Mouse (Mus musculus) E14TG2a.4 (cell line): ENCODE data around the gene Magi2.

Source experiments
- H3K27me3 ChIP-seq: 2 replicates; pipeline ENCODE4 v1.6.1; 2014; ENCODE audit warnings: low read length, control low read depth; ENCODE audit not compliant: insufficient read depth
- H3K36me3 ChIP-seq: 2 replicates; pipeline ENCODE4 v1.6.1; 2014; ENCODE audit warnings: low read length, control low read depth; ENCODE audit not compliant: insufficient read depth
- H3K4me1 ChIP-seq: replicated peaks from 2 replicates; pipeline ENCODE4 v1.6.1; 2014; ENCODE audit warnings: low read depth, low read length, control low read depth
- H3K4me3 ChIP-seq: replicated peaks from 2 replicates; pipeline ENCODE4 v1.5.1; 2014; ENCODE audit warnings: mild to moderate bottlenecking, low read length
- H3K9me3 ChIP-seq: 2 replicates; pipeline ENCODE4 v1.6.1; 2014; ENCODE audit warnings: low read length, control low read depth
- CTCF ChIP-seq: conservative IDR thresholded peaks from 2 replicates; pipeline ENCODE4 v1.5.1; 2014; ENCODE audit warnings: low read length
- NANOG ChIP-seq: IDR thresholded peaks from 2 replicates; pipeline ENCODE4 v1.6.1; 2014; ENCODE audit warnings: borderline replicate concordance, low read length, mixed read lengths
- POU5F1 ChIP-seq: IDR thresholded peaks from 2 replicates; pipeline ENCODE4 v1.6.1; 2014; ENCODE audit warnings: low read length, borderline replicate concordance

Magi2 gene

DNA sequence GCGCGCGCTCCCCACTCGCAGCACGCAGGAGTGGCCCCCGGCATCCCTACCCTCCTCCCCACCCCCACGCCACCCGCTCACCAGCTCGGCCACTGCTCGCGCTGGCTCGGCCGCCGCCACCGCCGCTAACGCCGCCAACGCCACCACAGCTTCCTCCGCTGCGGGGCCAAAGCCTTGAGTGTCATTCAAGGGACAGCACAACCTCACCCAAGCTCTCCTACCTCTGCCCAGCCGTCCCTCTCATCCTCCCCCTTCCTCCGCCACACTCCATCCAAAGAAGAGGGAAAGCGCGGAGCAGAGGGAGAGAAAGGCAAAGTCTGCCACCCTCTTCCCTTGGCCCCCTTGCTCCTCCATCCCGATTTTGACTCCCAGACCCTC is at the start of gene Magi2:
Gene Magi2, plus strand, starts transcription at position 171 of the 378 bp plus-strand sequence.
- Histone ChIP-seq H3K4me1 (peaks cover 27% of the 10 kb centered on the region), H3K36me3 (no peaks in the 10 kb centered on the region)
- no peak for TF ChIP-seq CTCF
- TF ChIP-seq NANOG, result no peak
- no peak for TF ChIP-seq POU5F1

DNA sequence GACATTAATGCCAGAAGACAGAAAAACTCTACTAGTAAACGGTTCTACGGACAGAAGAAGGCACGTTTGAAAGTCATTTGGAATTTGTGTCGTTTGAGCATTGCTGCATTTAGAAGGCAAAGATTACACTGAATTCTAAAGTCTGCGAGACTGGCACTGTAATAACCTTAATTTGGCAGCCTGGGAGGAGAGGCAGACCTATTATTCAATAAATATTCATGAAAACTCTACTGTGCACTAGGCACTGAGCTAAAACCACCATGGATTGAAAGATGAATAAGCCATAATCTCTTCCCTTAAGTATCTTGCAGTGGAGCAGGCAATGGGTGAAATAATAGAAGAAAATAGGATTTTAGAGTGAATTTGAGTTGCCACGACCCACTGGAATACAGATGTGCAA is 48.2 kb upstream of the Magi2 start:
- no peaks in the 10 kb centered on the region for H3K4me1 ChIP-seq
- 0 out of 2 replicates have a peak, but pooled peaks cover 4% of the 10 kb centered on the region for H3K9me3 ChIP-seq
- H3K27me3 ChIP-seq, result no peaks in the 10 kb centered on the region
- H3K36me3 ChIP-seq, result no peaks in the 10 kb centered on the region
- TF ChIP-seq CTCF (no peak), NANOG (no peak), POU5F1 (no peak)
- no peak overlapping the region for H3K4me3 ChIP-seq

More for the DNA sequence above, at the start of gene Magi2:
- Histone ChIP-seq H3K9me3 (peaks cover 1% of the 10 kb centered on the region; the same call in 1 of the 2 replicates), H3K27me3 (peaks cover 39% of the 10 kb centered on the region), H3K4me3 (peak within 1 kb of the TSS; percentile 85)

DNA sequence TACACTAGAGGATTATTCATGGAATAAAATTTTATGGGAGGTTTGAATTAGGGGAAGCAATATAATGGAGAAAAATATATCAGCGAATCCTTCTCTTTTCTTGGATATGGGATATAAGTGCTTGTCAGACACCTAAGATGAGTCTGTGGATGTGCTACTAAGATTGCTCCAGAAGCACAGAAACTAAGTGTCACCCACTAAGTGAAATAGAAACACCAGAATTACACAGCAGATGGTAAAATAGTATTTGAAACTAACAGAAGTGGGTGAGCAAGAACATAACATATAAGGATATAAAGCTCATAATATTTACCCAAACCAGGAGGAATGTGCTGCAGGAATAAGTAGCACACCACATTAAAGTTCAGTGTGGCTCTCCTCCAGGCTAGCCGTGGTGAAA is 40.7 kb upstream of the Magi2 start:
- Histone ChIP-seq H3K36me3 (no peaks in the 10 kb centered on the region), H3K4me1 (no peaks in the 10 kb centered on the region), H3K9me3 (0 out of 2 replicates have a peak, but pooled peaks cover 4% of the 10 kb centered on the region), H3K27me3 (no peaks in the 10 kb centered on the region), H3K4me3 (no peak overlapping the region)
- TF ChIP-seq NANOG (no peak), POU5F1 (no peak), CTCF (no peak)

GRCm38 (mm10) chr5:19211665-19212064 is 15.2 kb upstream of the Magi2 start:
- Histone ChIP-seq H3K4me3 (no peak overlapping the region), H3K36me3 (no peaks in the 10 kb centered on the region), H3K4me1 (no peaks in the 10 kb centered on the region), H3K27me3 (no peaks in the 10 kb centered on the region), H3K9me3 (no peaks in the 10 kb centered on the region)
- TF ChIP-seq POU5F1 (no peak), CTCF (no peak), NANOG (no peak)

GRCm38 (mm10) chr5:19226144-19226865 is 531 bp upstream of the Magi2 start:
- H3K36me3 ChIP-seq, result no peaks in the 10 kb centered on the region
- peaks cover 39% of the 10 kb centered on the region for H3K27me3 ChIP-seq
- peaks cover 7% of the 10 kb centered on the region; the same call in 1 of the 2 replicates for H3K9me3 ChIP-seq
- H3K4me3 ChIP-seq, result peak overlapping the region; percentile 85
- TF ChIP-seq NANOG (no peak), CTCF (no peak), POU5F1 (no peak)
- H3K4me1 ChIP-seq, result peaks cover 27% of the 10 kb centered on the region

- peaks cover 27% of the 10 kb centered on the region for H3K4me1 ChIP-seq
- peaks cover 39% of the 10 kb centered on the region for H3K27me3 ChIP-seq
- H3K36me3 ChIP-seq, result no peaks in the 10 kb centered on the region
- TF ChIP-seq NANOG (no peak), POU5F1 (no peak), CTCF (no peak)
- H3K9me3 ChIP-seq, result no peaks in the 10 kb centered on the region
- peak overlapping the region; percentile 85 for H3K4me3 ChIP-seq
Measured at GRCm38 (mm10) chr5:19227281-19227680, 445 bp downstream of the Magi2 start.

DNA sequence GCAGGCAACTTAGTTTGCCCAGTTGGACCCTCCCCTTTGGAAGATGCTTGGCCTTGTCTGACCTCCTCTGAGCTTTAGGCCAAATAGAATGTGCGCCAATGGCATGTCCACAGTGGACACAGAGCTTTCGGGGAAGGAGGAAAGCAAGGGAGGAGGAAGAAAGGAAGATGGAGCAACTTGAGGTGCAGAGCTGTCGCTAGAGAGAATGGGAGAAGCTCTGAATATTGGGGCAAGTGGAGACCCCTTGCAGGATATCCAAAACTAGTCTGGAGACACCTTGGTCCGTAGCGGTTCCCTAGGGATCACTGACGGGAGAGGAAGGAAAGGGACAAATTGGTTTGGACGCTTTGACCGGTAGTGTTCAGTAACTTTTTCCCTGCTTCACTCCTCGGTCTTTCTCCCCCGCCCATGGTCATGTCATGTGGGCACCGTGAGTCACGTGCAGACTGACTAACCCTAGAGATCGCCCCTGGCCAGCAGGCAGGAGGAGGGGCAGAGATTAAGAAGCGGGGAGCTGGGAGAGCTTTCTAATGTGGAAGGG is 1.0 kb downstream of the Magi2 start:
- TF ChIP-seq POU5F1 (no peak), CTCF (no peak), NANOG (no peak)

DNA sequence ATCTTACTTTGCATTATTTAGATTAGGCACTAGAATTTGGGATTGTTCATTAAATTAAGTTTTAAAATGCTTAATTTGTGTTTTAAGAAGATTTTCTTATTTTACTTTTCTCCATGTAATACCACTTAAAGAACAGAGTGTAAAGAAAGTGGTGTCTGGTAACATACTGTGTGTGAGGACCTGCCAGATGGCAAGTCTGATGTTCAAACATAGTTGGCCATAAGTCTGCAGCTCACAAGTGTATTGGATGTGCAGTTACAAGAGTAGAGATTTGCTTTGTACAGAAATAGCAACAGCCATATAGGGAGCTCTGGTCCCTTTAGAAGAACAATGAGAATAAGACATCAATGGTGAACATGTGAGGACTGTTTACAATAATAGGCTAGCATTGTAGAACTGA is 15.0 kb downstream of the Magi2 start:
- H3K4me3 ChIP-seq, result no peak overlapping the region
- 0 out of 2 replicates have a peak, but pooled peaks cover 4% of the 10 kb centered on the region for H3K4me1 ChIP-seq
- no peaks in the 10 kb centered on the region for H3K27me3 ChIP-seq
- no peaks in the 10 kb centered on the region for H3K36me3 ChIP-seq
- TF ChIP-seq CTCF, result no peak
- no peak for TF ChIP-seq POU5F1
- TF ChIP-seq NANOG, result no peak
- H3K9me3 ChIP-seq, result no peaks in the 10 kb centered on the region

More for the DNA sequence above, 1.0 kb downstream of the Magi2 start:
- H3K4me1 ChIP-seq, result peaks cover 27% of the 10 kb centered on the region
- H3K27me3 ChIP-seq, result peaks cover 39% of the 10 kb centered on the region
- no peaks in the 10 kb centered on the region for H3K9me3 ChIP-seq
- H3K36me3 ChIP-seq, result no peaks in the 10 kb centered on the region
- H3K4me3 ChIP-seq, result peak overlapping the region; percentile 85
